Mouse (Mus musculus) midbrain, embryonic 16.5 days (tissue): ENCODE data around the gene Stra6l. TPM values are rescaled to one million over a fixed set of nuclear protein-coding genes. Genes with fewer than 3 reads are reported as not detected.

Source experiments
- ATAC-seq: fragments of 200-750 bp; cut with Nextera tagmentation; 2 replicates; pipeline ENCODE4 v1.8.0; 2017; ENCODE audit warnings: moderate TSS enrichment
- H3K27ac ChIP-seq: fragments of 300-500 bp; sonication (generic); 2 replicates; pipeline ENCODE4 v1.5.1; 2014; ENCODE audit warnings: mild to moderate bottlenecking, low read length, mixed read lengths
- H3K27me3 ChIP-seq: fragments of 300-500 bp; sonication (generic); 2 replicates; pipeline ENCODE4 v1.6.1; 2014; ENCODE audit warnings: low read depth, low read length, mixed read lengths; ENCODE audit not compliant: control insufficient read depth, insufficient read depth
- H3K36me3 ChIP-seq: fragments of 300-500 bp; sonication (generic); 2 replicates; pipeline ENCODE4 v1.6.1; 2014; ENCODE audit warnings: mild to moderate bottlenecking, low read length, moderate library complexity, mixed read lengths; ENCODE audit not compliant: control insufficient read depth, insufficient read depth
- H3K4me1 ChIP-seq: fragments of 300-500 bp; sonication (generic); 2 replicates; pipeline ENCODE4 v1.6.1; 2014; ENCODE audit warnings: mild to moderate bottlenecking, low read length, mixed read lengths; ENCODE audit not compliant: control insufficient read depth, insufficient read depth
- H3K4me2 ChIP-seq: fragments of 300-500 bp; sonication (generic); 2 replicates; pipeline ENCODE4 v1.6.1; 2014; ENCODE audit warnings: mild to moderate bottlenecking, low read length, mixed read lengths
- H3K4me3 ChIP-seq: fragments of 300-500 bp; sonication (generic); 2 replicates; pipeline ENCODE4 v1.5.1; 2014; ENCODE audit warnings: low read depth, mild to moderate bottlenecking, low read length, moderate library complexity, mixed read lengths
- H3K9ac ChIP-seq: fragments of 300-500 bp; sonication (generic); 2 replicates; pipeline ENCODE4 v1.6.1; 2014; ENCODE audit warnings: low read depth, low read length, mixed read lengths
- H3K9me3 ChIP-seq: fragments of 300-500 bp; sonication (generic); replicated peaks from 2 replicates; pipeline ENCODE4 v1.6.1; 2014; ENCODE audit warnings: mild to moderate bottlenecking, low read length, mixed read lengths; ENCODE audit not compliant: control insufficient read depth, poor library complexity, severe bottlenecking
- WGBS: fragments of 180-500 bp; shearing (Covaris S2); extraction: QIAGEN DNeasy Blood & Tissue Kit; methylation state at CpG from one replicate; pipeline ENCODE4 v1.1.7; 2014; 5-methylcytosine and 5-hydroxymethylcytosine counted together
- polyA plus RNA-seq: library from polyadenylated mRNA; unstranded; fragments of >200 nt; fragmentation: Nextera tagmentation; extraction: Ambion mirVana; gene quantifications from 2 replicates; pipeline ENCODE4 v1.2.1, GENCODE M21; 2015

Gene Stra6l
- polyA plus RNA-seq, 1 experiment from 2014 or later = 1.0 TPM

GRCm38 (mm10) chr4:45921663-45922435, 73.4 kb downstream of the Stra6l start:
- no peak overlapping the region for H3K27ac ChIP-seq
- H3K27me3 ChIP-seq = no peaks in the 10 kb centered on the region
- no peaks in the 10 kb centered on the region for H3K36me3 ChIP-seq
- no peak overlapping the region for H3K9ac ChIP-seq
- no peaks in the 10 kb centered on the region for H3K4me1 ChIP-seq
- no peak for ATAC-seq
- no peak overlapping the region for H3K4me3 ChIP-seq
- H3K4me2 ChIP-seq = no peak overlapping the region
- WGBS = 85% methylated on average over 10 of the region's 10 CpGs
- no peaks in the 10 kb centered on the region for H3K9me3 ChIP-seq

- H3K4me3 ChIP-seq = no peak overlapping the region
- WGBS = 83% methylated on average over 4 of the region's 4 CpGs
- ATAC-seq = no peak
Observed at GRCm38 (mm10) chr4:45924011-45924410, 75.5 kb downstream of the Stra6l start.

GRCm38 (mm10) chr4:45928561-45928960, 80.1 kb downstream of the Stra6l start:
- Histone ChIP-seq H3K27me3 (no peaks in the 10 kb centered on the region), H3K9me3 (no peaks in the 10 kb centered on the region), H3K27ac (no peak overlapping the region), H3K36me3 (no peaks in the 10 kb centered on the region), H3K4me3 (no peak overlapping the region), H3K4me1 (no peaks in the 10 kb centered on the region), H3K4me2 (no peak overlapping the region), H3K9ac (no peak overlapping the region)
- no peak for ATAC-seq
- WGBS = 85% methylated on average over 4 of the region's 4 CpGs

More at GRCm38 (mm10) chr4:45924011-45924410, 75.5 kb downstream of the Stra6l start:
- H3K27ac ChIP-seq = no peak overlapping the region
- no peak overlapping the region for H3K9ac ChIP-seq
- no peak overlapping the region for H3K4me2 ChIP-seq
- no peaks in the 10 kb centered on the region for H3K27me3 ChIP-seq
- H3K36me3 ChIP-seq = no peaks in the 10 kb centered on the region
- no peaks in the 10 kb centered on the region for H3K9me3 ChIP-seq
- H3K4me1 ChIP-seq = no peaks in the 10 kb centered on the region

Other genes starting within 250 kb of the Stra6l start
- gene Aldh1b1, start 49.6 kb upstream of the Stra6l start, polyA plus RNA-seq = 22.7 and 24.2 TPM in 2 replicates
- 33.4 and 39.5 TPM in 2 replicates for gene Igfbpl1, start 21.7 kb upstream of the Stra6l start, polyA plus RNA-seq
- 0.39 and 0.59 TPM in 2 replicates for gene Ccdc180, start 41.6 kb downstream of the Stra6l start, polyA plus RNA-seq
- gene Tdrd7, start 116.7 kb downstream of the Stra6l start, polyA plus RNA-seq = 24.9 and 26.1 TPM in 2 replicates
- 0.80 and 0.85 TPM in 2 replicates for gene Tmod1, start 190.3 kb downstream of the Stra6l start, polyA plus RNA-seq